In the genomic region with DNA sequence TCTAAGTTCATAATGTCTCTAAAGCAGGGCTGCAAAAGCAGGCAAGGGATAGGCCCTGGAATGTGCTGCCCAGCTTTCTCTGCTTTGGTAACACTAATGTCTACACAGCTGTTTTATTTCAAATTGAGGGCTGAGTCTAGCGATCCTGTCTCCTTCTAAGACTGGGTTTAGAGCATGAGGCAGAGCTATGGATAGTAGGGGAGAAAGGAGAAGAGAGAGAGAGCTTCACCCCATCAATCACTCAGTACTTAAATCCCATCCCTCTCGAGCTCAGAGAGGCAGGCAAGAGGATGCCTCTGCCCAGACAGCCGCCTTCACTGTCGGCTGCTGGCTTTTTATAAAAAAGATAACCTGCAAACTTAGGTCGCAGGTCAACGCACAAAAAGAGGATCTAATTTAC, we compare ENCODE assay signal across 8 mouse cellular contexts. TPM values are rescaled to one million over a fixed set of nuclear protein-coding genes. Genes with fewer than 3 reads are reported as not detected.
A peak's percentile ranks its signal among the peaks of the same experiment; 100 is the strongest.
DNase-seq lines count a peak whose midpoint lies in the region; ATAC-seq lines count a peak whose summit lies in the region.

No protein-coding gene starts in this region.

- peak overlapping the region; percentile 39 for H3K4me3 ChIP-seq in hindbrain, embryonic 14.5 days (replicated peaks; ENCODE audit: low read length)
- peak overlapping the region; percentile 48 for H3K4me3 ChIP-seq in midbrain, embryonic 13.5 days (replicated peaks)

- peak overlapping the region; percentile 74 for H3K9ac ChIP-seq in hindbrain, embryonic 14.5 days
- peak overlapping the region; percentile 74 for H3K9ac ChIP-seq in midbrain, embryonic 13.5 days (replicated peaks)

- DNase-seq in adrenal gland, adult 2 months, result peak; percentile 63
- DNase-seq in adrenal gland, adult 8-10 months, result no peak
- DNase-seq in embryo, embryonic 10 days (ENCODE audit: low spot score), result peak; percentile 57
- no peak for DNase-seq in hindbrain, embryonic 14.5 days (ENCODE audit: low spot score)
- no peak for DNase-seq in thymus, postnatal 10 days (ENCODE audit: low spot score in 2 of 2)
- no peak for DNase-seq in spleen, adult 12 weeks (ENCODE audit: low spot score)
- DNase-seq in gastrocnemius, adult 8-10 months (ENCODE audit: low spot score in 2 of 2), result no peak

- H3K36me3 ChIP-seq in hindbrain, embryonic 14.5 days (replicated peaks; ENCODE audit: control insufficient read depth, insufficient read depth), result no peaks in the 10 kb centered on the region
- no peaks in the 10 kb centered on the region for H3K36me3 ChIP-seq in midbrain, embryonic 13.5 days

- H3K27me3 ChIP-seq in hindbrain, embryonic 14.5 days (ENCODE audit: control insufficient read depth, insufficient read depth, low read length), result no peaks in the 10 kb centered on the region
- no peaks in the 10 kb centered on the region for H3K27me3 ChIP-seq in midbrain, embryonic 13.5 days

- H3K27ac ChIP-seq in hindbrain, embryonic 14.5 days, result peak overlapping the region; percentile 86
- peak overlapping the region; percentile 81 for H3K27ac ChIP-seq in midbrain, embryonic 13.5 days

- ATAC-seq in hindbrain, embryonic 14.5 days (ENCODE audit: low FRiP score), result no peak
- ATAC-seq in midbrain, embryonic 13.5 days, result no peak

- peak overlapping the region; percentile 63 for H3K4me2 ChIP-seq in hindbrain, embryonic 14.5 days (replicated peaks)
- peak overlapping the region; percentile 60 for H3K4me2 ChIP-seq in midbrain, embryonic 13.5 days (replicated peaks)

- H3K9me3 ChIP-seq in hindbrain, embryonic 14.5 days (ENCODE audit: control insufficient read depth, low read length), result no peaks in the 10 kb centered on the region
- no peaks in the 10 kb centered on the region for H3K9me3 ChIP-seq in midbrain, embryonic 13.5 days

- H3K4me1 ChIP-seq in hindbrain, embryonic 14.5 days (replicated peaks; ENCODE audit: control insufficient read depth, insufficient read depth, low read length), result peaks cover 22% of the 10 kb centered on the region
- peaks cover 39% of the 10 kb centered on the region for H3K4me1 ChIP-seq in midbrain, embryonic 13.5 days (replicated peaks)

- WGBS in hindbrain, embryonic 14.5 days, result 17% methylated on average over 6 of the region's 6 CpGs
- 7% methylated on average over 6 of the region's 6 CpGs for WGBS in midbrain, embryonic 13.5 days

RNA-seq across cellular contexts. Expression of a gene that starts 4.5 kb away (rescaled TPM):
- 10 to 100 TPM; 84.0 to 95.6 TPM for total RNA-seq in adrenal gland, adult 2 months (2021)
- 63.4 and 67.5 TPM in 2 replicates for polyA plus RNA-seq in adrenal gland, adult 2 months (2012; rRNA removed)
- 100 to 1,000 TPM in 2 of 4 experiments, 10 to 100 TPM in 2; 94.7 to 160 (median 117) TPM for total RNA-seq in adrenal gland, adult 8-10 months (2022)
- polyA plus RNA-seq in hindbrain, embryonic 14.5 days (2014; fragmentation: Nextera tagmentation; extraction: Ambion mirVana), result 156 and 167 TPM in 2 replicates
- 87.8 and 101 TPM in 2 replicates for polyA plus RNA-seq in midbrain, embryonic 13.5 days (2015; fragmentation: Nextera tagmentation; extraction: Ambion mirVana)
- total RNA-seq in gastrocnemius, adult 8-10 months (2022), result 1 to 10 TPM; 1.3 to 1.9 (median 1.6) TPM

RNA-seq across cellular contexts. Expression of a gene that starts 38.2 kb away (rescaled TPM):
- 10 to 100 TPM; 71.4 to 79.8 TPM for total RNA-seq in adrenal gland, adult 2 months (2021)
- polyA plus RNA-seq in adrenal gland, adult 2 months (2012; rRNA removed), result 43.1 and 46.1 TPM in 2 replicates
- 100 to 1,000 TPM in 1 of 4 experiments, 10 to 100 TPM in 3; 70.0 to 102 (median 83.9) TPM for total RNA-seq in adrenal gland, adult 8-10 months (2022)
- polyA plus RNA-seq in hindbrain, embryonic 14.5 days (2014; fragmentation: Nextera tagmentation; extraction: Ambion mirVana), result 100 and 101 TPM in 2 replicates
- 93.4 and 101 TPM in 2 replicates for polyA plus RNA-seq in midbrain, embryonic 13.5 days (2015; fragmentation: Nextera tagmentation; extraction: Ambion mirVana)
- total RNA-seq in gastrocnemius, adult 8-10 months (2022), result 10 to 100 TPM; 68.3 to 83.0 (median 78.6) TPM

Comparison
In these comparisons a context has a peak if more than half of its experiments do, and no peak if none do; other contexts are left out.
1. DNase-seq: peak in adrenal gland, adult 2 months (single experiment) and embryo, embryonic 10 days (single experiment); none in adrenal gland, adult 8-10 months (single experiment), hindbrain, embryonic 14.5 days (single experiment), thymus, postnatal 10 days (0 of 2), spleen, adult 12 weeks (single experiment) and gastrocnemius, adult 8-10 months (0 of 2).
2. RNA of a gene that starts 4.5 kb away (total RNA-seq): 94.7 to 160 TPM in adrenal gland, adult 8-10 months and 84.0 to 95.6 TPM in adrenal gland, adult 2 months; 1.3 to 1.9 TPM in gastrocnemius, adult 8-10 months; every median in the first group is over 10 times any median in the second.